Mouse (Mus musculus): ENCODE measurements around the gene Rps18. TPM values are rescaled to one million over a fixed set of nuclear protein-coding genes. Genes with fewer than 3 reads are reported as not detected.
"Not testable (repeated sequence)": the region's sequence is repeated elsewhere in the genome, so short reads cannot be mapped to it uniquely, and the experiment has no call there.

Rps18 gene
- polyA plus RNA-seq, 1 experiment from 2014 or later = 2,437 TPM

DNA sequence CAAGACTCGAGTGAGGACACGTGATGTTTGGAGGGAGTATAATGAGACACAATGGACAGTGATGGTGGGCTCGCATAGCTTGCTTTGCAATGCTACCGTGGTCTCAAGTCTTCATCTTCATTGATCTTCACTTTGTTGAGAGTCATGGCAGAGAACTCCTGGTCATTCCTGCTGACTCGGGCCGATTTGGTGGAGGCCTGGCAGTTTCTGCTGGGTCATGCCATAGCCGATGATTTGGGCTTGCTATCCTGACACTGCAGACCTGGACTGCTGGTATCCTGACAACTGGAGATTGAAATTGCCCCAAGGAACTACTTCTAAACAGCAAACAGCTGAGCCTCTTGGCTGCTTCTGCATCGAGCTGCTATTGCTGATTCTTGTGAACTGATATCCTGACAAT is 39.2 kb upstream of the Rps18 start:
- Histone ChIP-seq H3K9me3 (ENCODE audit: control insufficient read depth, low read length) (no peaks in the 10 kb centered on the region), H3K4me2 (ENCODE audit: low read length) (no peak overlapping the region), H3K4me3 (ENCODE audit: low read depth, low read length) (no peak overlapping the region), H3K27me3 (replicated peaks; ENCODE audit: control insufficient read depth, insufficient read depth, low read length) (peaks cover 9% of the 10 kb centered on the region), H3K4me1 (replicated peaks; ENCODE audit: control insufficient read depth, insufficient read depth, low read length) (0 out of 2 replicates have a peak, but pooled peaks cover 3% of the 10 kb centered on the region), H3K9ac (ENCODE audit: low read length) (no peak overlapping the region), H3K36me3 (ENCODE audit: control insufficient read depth, insufficient read depth, low read length) (no peaks in the 10 kb centered on the region), H3K27ac (ENCODE audit: low read depth) (no peak overlapping the region)
- 88% methylated on average over 8 of the region's 8 CpGs for WGBS
- DNase-seq (ENCODE audit: low spot score) (no peak), ATAC-seq (replicated peaks; ENCODE audit: low FRiP score, low TSS enrichment, low read depth) (no peak)

DNA sequence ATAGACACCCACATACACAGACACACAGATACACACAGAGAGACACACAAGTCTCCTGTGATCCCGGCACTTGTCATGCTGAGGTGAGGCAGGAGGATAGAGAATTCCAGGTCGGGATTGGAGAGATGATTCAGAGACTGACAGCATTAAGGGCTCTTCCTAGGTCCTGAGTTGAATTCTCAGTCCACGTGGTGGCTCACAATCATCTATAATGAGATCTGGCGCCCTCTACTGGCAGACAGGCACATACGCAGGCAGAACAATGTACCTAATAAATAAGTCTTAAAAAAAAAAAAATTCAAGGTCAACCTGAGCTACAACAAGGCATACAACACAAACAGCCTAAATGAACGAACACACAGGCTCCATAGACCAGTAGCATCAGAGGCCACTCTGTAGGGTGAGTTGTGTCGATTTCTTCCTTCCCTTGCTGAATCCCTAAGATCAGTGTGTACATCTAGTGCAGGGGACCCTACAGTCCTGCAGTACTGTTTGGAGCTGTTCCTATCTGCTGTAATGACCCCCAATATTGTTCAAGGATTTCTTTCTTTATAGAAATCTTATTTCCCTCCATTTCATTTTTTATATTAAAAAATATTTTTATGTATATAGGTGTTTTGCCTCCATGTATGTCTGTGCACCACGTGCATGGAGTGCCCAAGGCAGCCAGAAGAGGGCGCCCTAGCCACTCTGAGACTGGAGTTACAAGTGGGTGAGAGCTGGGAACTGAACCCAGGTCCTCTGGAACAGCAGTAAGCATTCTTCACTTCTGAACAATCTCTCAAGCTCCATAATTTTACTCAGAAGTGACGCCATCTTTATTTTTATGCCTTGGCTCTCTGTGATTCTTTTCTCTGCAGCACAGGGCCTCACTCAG is 36.2 kb upstream of the Rps18 start:
- H3K4me1 ChIP-seq (replicated peaks; ENCODE audit: control insufficient read depth, insufficient read depth, low read length) = no peaks in the 10 kb centered on the region
- no peak overlapping the region for H3K4me2 ChIP-seq (ENCODE audit: low read length)
- no peak overlapping the region for H3K9ac ChIP-seq (ENCODE audit: low read length)
- no peak for ATAC-seq (replicated peaks; ENCODE audit: low FRiP score, low TSS enrichment, low read depth)
- peak; percentile 78 for DNase-seq (ENCODE audit: low spot score)
- no peaks in the 10 kb centered on the region for H3K9me3 ChIP-seq (ENCODE audit: control insufficient read depth, low read length)
- no peaks in the 10 kb centered on the region for H3K36me3 ChIP-seq (ENCODE audit: control insufficient read depth, insufficient read depth, low read length)
- H3K27me3 ChIP-seq (replicated peaks; ENCODE audit: control insufficient read depth, insufficient read depth, low read length) = peaks cover 8% of the 10 kb centered on the region; the same call in 1 of the 2 replicates
- 35% methylated on average over 10 of the region's 10 CpGs for WGBS
- no peak overlapping the region for H3K4me3 ChIP-seq (ENCODE audit: low read depth, low read length)
- no peak overlapping the region for H3K27ac ChIP-seq (ENCODE audit: low read depth)

DNA sequence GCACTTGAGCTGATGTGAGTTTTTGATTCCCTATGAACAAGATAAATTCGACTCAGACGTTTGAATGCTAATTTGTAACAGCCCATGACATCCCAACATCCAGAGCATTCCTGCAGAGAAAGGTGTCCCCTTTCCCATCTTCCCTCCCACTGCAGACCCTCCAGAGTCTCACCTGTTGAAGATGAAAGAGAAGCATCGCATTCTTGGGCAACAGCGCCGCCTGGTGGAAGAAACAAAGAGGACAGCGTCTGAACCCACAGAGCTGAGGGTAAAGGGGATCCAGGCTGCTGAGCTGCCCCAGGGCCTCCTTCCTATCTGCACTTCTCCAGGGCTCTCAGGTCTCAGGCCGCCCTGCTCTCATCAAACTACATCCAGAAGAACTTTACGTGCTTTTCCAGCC is 26.3 kb upstream of the Rps18 start:
- Histone ChIP-seq H3K4me3 (ENCODE audit: low read depth, low read length) (0 out of 2 replicates have a peak overlapping the region, but pooled peaks have one; percentile 31), H3K27me3 (replicated peaks; ENCODE audit: control insufficient read depth, insufficient read depth, low read length) (peaks cover 31% of the 10 kb centered on the region), H3K4me2 (ENCODE audit: low read length) (peak overlapping the region; percentile 44; the same call in 1 of the 2 replicates)
- not testable (repeated sequence) for H3K4me1 ChIP-seq (replicated peaks; ENCODE audit: control insufficient read depth, insufficient read depth, low read length); H3K36me3 ChIP-seq (ENCODE audit: control insufficient read depth, insufficient read depth, low read length); ATAC-seq (replicated peaks; ENCODE audit: low FRiP score, low TSS enrichment, low read depth); H3K27ac ChIP-seq (ENCODE audit: low read depth); H3K9me3 ChIP-seq (ENCODE audit: control insufficient read depth, low read length); H3K9ac ChIP-seq (ENCODE audit: low read length)
- peak; percentile 84 for DNase-seq (ENCODE audit: low spot score)
- WGBS = 13% methylated on average over 8 of the region's 8 CpGs

DNA sequence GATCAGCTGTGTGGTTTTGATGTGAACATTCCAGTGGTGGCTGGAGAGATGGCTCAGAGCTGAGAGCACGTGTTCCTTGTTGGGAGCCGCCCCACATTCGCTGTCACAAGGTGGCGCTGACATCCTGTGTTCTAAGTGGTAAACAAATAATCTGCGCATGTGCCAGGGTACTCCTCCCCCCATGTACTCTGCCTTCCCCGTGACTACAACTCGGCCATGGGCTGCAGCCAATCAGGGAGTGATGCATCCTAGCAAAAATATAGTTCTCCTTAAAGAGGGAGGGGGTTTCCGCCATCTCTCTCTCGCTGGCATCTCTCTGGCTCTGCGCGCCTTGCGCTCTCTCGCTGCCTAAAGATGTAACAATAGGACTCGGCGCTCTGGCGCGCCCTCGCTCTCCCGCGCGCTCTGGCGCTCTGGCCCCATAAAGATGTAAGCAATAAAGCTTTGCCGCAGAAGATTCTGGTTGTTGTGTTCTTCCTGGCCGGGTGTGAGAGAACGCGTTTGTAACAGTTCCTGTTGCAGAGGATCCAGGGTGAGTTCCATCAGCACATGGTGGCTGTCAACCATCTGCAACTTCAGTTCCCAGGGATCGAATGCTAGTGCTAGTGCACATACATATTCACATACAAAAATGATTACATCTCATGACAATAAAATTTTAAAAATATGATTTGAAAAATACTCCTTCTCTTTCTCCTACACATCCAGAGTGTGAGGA is 25.6 kb upstream of the Rps18 start:
- Histone ChIP-seq H3K4me2 (ENCODE audit: low read length) (peak overlapping the region; percentile 44), H3K4me3 (ENCODE audit: low read depth, low read length) (peak overlapping the region; percentile 31), H3K27me3 (replicated peaks; ENCODE audit: control insufficient read depth, insufficient read depth, low read length) (peaks cover 35% of the 10 kb centered on the region), H3K27ac (ENCODE audit: low read depth) (0 out of 2 replicates have a peak overlapping the region, but pooled peaks have one; percentile 10), H3K9ac (ENCODE audit: low read length) (peak overlapping the region; percentile 23)
- H3K9me3 ChIP-seq (ENCODE audit: control insufficient read depth, low read length); H3K36me3 ChIP-seq (ENCODE audit: control insufficient read depth, insufficient read depth, low read length); H3K4me1 ChIP-seq (replicated peaks; ENCODE audit: control insufficient read depth, insufficient read depth, low read length): not testable (repeated sequence)
- ATAC-seq (replicated peaks; ENCODE audit: low FRiP score, low TSS enrichment, low read depth) (peak; percentile 82), DNase-seq (ENCODE audit: low spot score) (peak; percentile 90)
- WGBS = under 1% methylated on average over 27 of the region's 27 CpGs

DNA sequence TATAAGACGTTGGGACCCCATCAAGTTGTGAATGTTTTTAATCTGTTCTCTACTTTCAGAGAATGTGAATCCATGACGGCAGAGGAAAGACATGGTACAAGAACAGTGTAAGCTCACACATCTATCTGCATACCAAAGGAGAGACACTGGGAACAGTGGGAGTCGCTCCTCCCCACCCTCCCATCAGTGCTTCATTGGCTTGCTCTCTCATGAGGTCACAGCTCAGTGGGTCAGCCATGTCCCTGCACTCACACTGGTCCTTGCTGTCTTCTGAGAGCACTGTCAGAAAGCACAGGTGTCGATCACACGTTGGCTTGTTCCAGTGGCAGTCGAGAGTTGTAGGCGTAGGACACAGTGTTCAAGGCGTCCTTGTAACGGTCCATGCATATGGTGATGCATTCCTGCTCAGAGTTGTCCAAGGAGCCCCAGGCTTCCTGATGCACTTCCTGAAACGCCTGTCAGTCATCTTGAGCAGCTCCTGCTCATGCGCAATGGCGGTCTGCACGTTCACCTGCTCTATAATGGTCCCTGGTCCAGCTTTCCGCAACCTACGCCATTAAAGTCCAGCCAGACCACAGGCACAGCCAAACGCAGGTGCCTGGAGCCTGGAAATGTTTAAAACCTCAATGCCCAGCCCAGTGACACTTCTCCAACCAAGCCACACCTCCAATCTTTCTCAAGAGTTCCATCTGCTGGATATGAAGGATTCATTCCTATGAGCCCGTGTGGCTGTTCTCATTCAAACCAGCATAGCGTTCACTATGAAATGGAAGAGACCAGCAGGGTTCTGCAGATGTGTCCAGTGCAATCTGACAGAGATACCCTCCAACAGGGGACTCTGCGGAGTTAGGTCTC is 24.6 kb upstream of the Rps18 start:
- no peak overlapping the region for H3K27ac ChIP-seq (ENCODE audit: low read depth)
- ATAC-seq (replicated peaks; ENCODE audit: low FRiP score, low TSS enrichment, low read depth) = no peak

DNA sequence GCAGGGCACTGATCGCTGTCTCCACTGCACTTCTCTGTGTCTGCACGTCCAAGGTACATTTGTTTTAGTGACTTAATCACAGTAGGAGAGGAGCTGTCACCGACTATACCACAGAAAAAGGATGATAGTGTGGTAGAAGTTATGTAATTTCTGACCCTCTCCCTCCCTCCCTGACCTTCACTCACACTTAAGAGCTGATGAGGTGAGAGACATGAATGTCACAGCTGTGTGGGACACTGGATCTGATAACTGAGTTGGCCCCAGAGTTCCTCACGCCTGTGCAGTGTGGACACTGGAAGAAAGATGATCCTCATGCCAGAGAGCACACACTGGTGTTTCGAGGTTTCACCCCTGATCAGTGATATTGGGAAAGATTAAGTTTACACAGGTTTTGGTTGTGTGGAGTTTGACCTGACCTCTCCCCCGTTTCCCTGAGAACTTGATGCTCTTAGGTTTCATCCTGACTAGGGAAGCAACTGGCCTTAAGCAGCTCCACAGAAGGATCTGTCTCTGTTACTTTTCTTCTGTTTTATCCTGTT is 23.8 kb upstream of the Rps18 start:
- Histone ChIP-seq H3K27ac (ENCODE audit: low read depth) (no peak overlapping the region), H3K4me3 (ENCODE audit: low read depth, low read length) (no peak overlapping the region), H3K9me3 (ENCODE audit: control insufficient read depth, low read length) (no peaks in the 10 kb centered on the region), H3K9ac (ENCODE audit: low read length) (no peak overlapping the region), H3K4me1 (replicated peaks; ENCODE audit: control insufficient read depth, insufficient read depth, low read length) (0 out of 2 replicates have a peak, but pooled peaks cover 3% of the 10 kb centered on the region), H3K27me3 (replicated peaks; ENCODE audit: control insufficient read depth, insufficient read depth, low read length) (peaks cover 35% of the 10 kb centered on the region), H3K36me3 (ENCODE audit: control insufficient read depth, insufficient read depth, low read length) (no peaks in the 10 kb centered on the region), H3K4me2 (ENCODE audit: low read length) (no peak overlapping the region)
- ATAC-seq (replicated peaks; ENCODE audit: low FRiP score, low TSS enrichment, low read depth) (no peak), DNase-seq (ENCODE audit: low spot score) (no peak)
- 72% methylated on average over 6 of the region's 6 CpGs for WGBS

More for the DNA sequence above, 24.6 kb upstream of the Rps18 start:
- Histone ChIP-seq H3K4me3 (ENCODE audit: low read depth, low read length) (no peak overlapping the region), H3K4me1 (replicated peaks; ENCODE audit: control insufficient read depth, insufficient read depth, low read length) (0 out of 2 replicates have a peak, but pooled peaks cover 3% of the 10 kb centered on the region), H3K9ac (ENCODE audit: low read length) (no peak overlapping the region), H3K9me3 (ENCODE audit: control insufficient read depth, low read length) (no peaks in the 10 kb centered on the region), H3K36me3 (ENCODE audit: control insufficient read depth, insufficient read depth, low read length) (no peaks in the 10 kb centered on the region), H3K4me2 (ENCODE audit: low read length) (peak overlapping the region; percentile 44; the same call in 1 of the 2 replicates), H3K27me3 (replicated peaks; ENCODE audit: control insufficient read depth, insufficient read depth, low read length) (peaks cover 35% of the 10 kb centered on the region)
- 75% methylated on average over 19 of the region's 19 CpGs for WGBS
- DNase-seq (ENCODE audit: low spot score) = no peak

DNA sequence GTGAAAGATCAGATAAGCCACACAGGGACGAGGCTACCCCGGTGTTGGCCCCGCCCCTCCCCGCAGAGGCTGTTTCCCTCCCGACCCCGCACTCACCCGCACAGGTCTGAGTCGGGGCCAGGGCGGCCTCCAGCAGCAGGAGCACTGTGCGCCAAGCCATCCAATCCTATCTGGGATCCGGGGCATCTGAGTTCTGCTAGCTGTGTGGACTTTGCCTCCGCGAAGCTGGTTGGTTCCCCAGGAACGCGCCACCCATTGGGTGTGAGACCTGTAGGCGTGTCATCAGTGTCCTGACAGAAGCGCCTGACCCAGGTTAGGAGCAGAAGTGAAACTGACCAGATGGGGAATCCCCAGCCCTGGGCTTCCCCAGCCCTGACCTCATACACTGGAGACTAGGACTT is 22.8 kb upstream of the Rps18 start:
- Histone ChIP-seq H3K27ac (ENCODE audit: low read depth) (no peak overlapping the region), H3K27me3 (replicated peaks; ENCODE audit: control insufficient read depth, insufficient read depth, low read length) (peaks cover 35% of the 10 kb centered on the region)
- WGBS = under 1% methylated on average over 17 of the region's 17 CpGs

More for the DNA sequence above, 22.8 kb upstream of the Rps18 start:
- peak overlapping the region; percentile 33 for H3K4me3 ChIP-seq (ENCODE audit: low read depth, low read length)
- no peaks in the 10 kb centered on the region for H3K9me3 ChIP-seq (ENCODE audit: control insufficient read depth, low read length)
- DNase-seq (ENCODE audit: low spot score) (peak; percentile 79), ATAC-seq (replicated peaks; ENCODE audit: low FRiP score, low TSS enrichment, low read depth) (peak; percentile 83)
- peak overlapping the region; percentile 57 for H3K4me2 ChIP-seq (ENCODE audit: low read length)
- 0 out of 2 replicates have a peak, but pooled peaks cover 3% of the 10 kb centered on the region for H3K4me1 ChIP-seq (replicated peaks; ENCODE audit: control insufficient read depth, insufficient read depth, low read length)
- H3K9ac ChIP-seq (ENCODE audit: low read length) = peak overlapping the region; percentile 10; the same call in 1 of the 2 replicates
- no peaks in the 10 kb centered on the region for H3K36me3 ChIP-seq (ENCODE audit: control insufficient read depth, insufficient read depth, low read length)

Measured in intestine, embryonic 14.5 days (tissue).